9 mouse cellular contexts compared by ENCODE assay signal in the genomic region with DNA sequence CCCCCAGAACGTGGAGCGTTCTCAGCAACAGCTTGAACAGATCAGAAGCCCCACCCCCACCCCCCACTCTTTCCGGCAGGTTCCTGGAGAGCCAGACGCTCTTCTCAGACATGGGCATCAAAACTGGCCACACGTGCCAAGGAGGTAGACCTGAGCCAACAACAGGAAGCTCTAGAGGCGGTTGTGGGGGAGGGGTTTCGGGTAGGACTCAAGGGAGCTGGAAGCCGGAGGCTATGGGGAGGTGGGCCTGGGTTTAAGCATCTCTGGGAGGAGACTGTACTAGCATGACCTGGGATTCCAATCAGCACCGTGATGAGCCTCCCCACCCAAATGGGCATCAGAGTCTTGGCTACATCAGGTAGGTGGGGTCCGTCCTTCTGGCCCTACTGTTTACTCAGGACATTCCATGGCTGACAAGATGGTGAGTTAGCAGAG. TPM values are rescaled to one million over a fixed set of nuclear protein-coding genes. Genes with fewer than 3 reads are reported as not detected.
A peak's percentile ranks its signal among the peaks of the same experiment; 100 is the strongest.
DNase-seq lines count a peak whose midpoint lies in the region; ATAC-seq and TF ChIP-seq lines count a peak whose summit lies in the region.
"Had no signal": no experiment of that assay in that cellular context is flagged by ENCODE, and none has a peak within 500 bp of the region (broad histone marks: within the 10 kb centered on the region; RNA-seq: fewer than 3 reads in every experiment).

No protein-coding gene starts in this region.

- no peak for TF ChIP-seq POLR2A in embryonic fibroblast, embryonic 13.5 days (IDR thresholded peaks at IDR 0.05; ENCODE audit: low read depth, low read length)

- no peak overlapping the region for H3K4me2 ChIP-seq in midbrain, postnatal 0 days (ENCODE audit: low read depth, low read length, poor library complexity, severe bottlenecking)
- no peak overlapping the region for H3K4me2 ChIP-seq in midbrain, embryonic 11.5 days
- no peak overlapping the region for H3K4me2 ChIP-seq in lung, postnatal 0 days (replicated peaks; ENCODE audit: low read depth, low read length)

- H3K27me3 ChIP-seq in midbrain, postnatal 0 days (ENCODE audit: insufficient read depth, low read length): no peaks in the 10 kb centered on the region; the same call in 1 of the 2 replicates
- no peaks in the 10 kb centered on the region for H3K27me3 ChIP-seq in midbrain, embryonic 11.5 days (ENCODE audit: control insufficient read depth, insufficient read depth, low read length)
- no peaks in the 10 kb centered on the region for H3K27me3 ChIP-seq in lung, postnatal 0 days (replicated peaks; ENCODE audit: insufficient read depth, low read length)

- DNase-seq in midbrain, postnatal 0 days (ENCODE audit: low spot score): peak; percentile 37
- DNase-seq in midbrain, embryonic 11.5 days (ENCODE audit: low spot score, missing footprints): no peak
- DNase-seq in NIH3T3 (ENCODE audit: low read depth): peak; percentile 81
- DNase-seq in lung, postnatal 0 days (ENCODE audit: low spot score): peak; percentile 78
- no peak for DNase-seq in embryo, embryonic 10.5 days (ENCODE audit: low spot score)
- DNase-seq in frontal cortex, adult 2 months (ENCODE audit: extremely low spot score in 1 of 2, low spot score in 1 of 2): no peak
- DNase-seq in cerebellum, adult 8-10 months: no peak

- H3K27ac ChIP-seq in midbrain, postnatal 0 days (ENCODE audit: low read depth, low read length): no peak overlapping the region
- H3K27ac ChIP-seq in midbrain, embryonic 11.5 days (ENCODE audit: low read depth, low read length): no peak overlapping the region
- H3K27ac ChIP-seq in embryonic fibroblast, embryonic 13.5 days (ENCODE audit: insufficient read depth, low read length): peak overlapping the region; percentile 83
- peak overlapping the region; percentile 75 for H3K27ac ChIP-seq in lung, postnatal 0 days (ENCODE audit: low read length)

- TF ChIP-seq EP300 in lung, postnatal 0 days (IDR thresholded peaks at IDR 0.05): peak; percentile 66

- H3K9me3 ChIP-seq in midbrain, postnatal 0 days (ENCODE audit: low read length): no peaks in the 10 kb centered on the region
- no peaks in the 10 kb centered on the region for H3K9me3 ChIP-seq in midbrain, embryonic 11.5 days (ENCODE audit: control insufficient read depth, low read length)
- no peaks in the 10 kb centered on the region for H3K9me3 ChIP-seq in lung, postnatal 0 days (ENCODE audit: low read length)

- H3K36me3 ChIP-seq in midbrain, postnatal 0 days (ENCODE audit: insufficient read depth, low read length): no peaks in the 10 kb centered on the region
- H3K36me3 ChIP-seq in midbrain, embryonic 11.5 days (ENCODE audit: control insufficient read depth, insufficient read depth, low read length): no peaks in the 10 kb centered on the region
- H3K36me3 ChIP-seq in lung, postnatal 0 days (ENCODE audit: insufficient read depth, low read length): no peaks in the 10 kb centered on the region

- no peak for TF ChIP-seq CTCF in midbrain, postnatal 0 days (IDR thresholded peaks at IDR 0.05)
- no peak for TF ChIP-seq CTCF in embryonic fibroblast, embryonic 13.5 days (IDR thresholded peaks at IDR 0.05; ENCODE audit: borderline replicate concordance, insufficient read depth, low read length)
- TF ChIP-seq CTCF in lung, postnatal 0 days (IDR thresholded peaks at IDR 0.05): no peak

- WGBS in midbrain, postnatal 0 days: 80% methylated on average over 10 of the region's 10 CpGs
- 80% methylated on average over 10 of the region's 10 CpGs for WGBS in midbrain, embryonic 11.5 days
- 18% methylated on average over 10 of the region's 10 CpGs for WGBS in lung, postnatal 0 days

- peaks cover 7% of the 10 kb centered on the region; the same call in 1 of the 2 replicates for H3K4me1 ChIP-seq in midbrain, postnatal 0 days (ENCODE audit: insufficient read depth, low read length)
- no peaks in the 10 kb centered on the region; the same call in 1 of the 2 replicates for H3K4me1 ChIP-seq in midbrain, embryonic 11.5 days (ENCODE audit: control insufficient read depth, insufficient read depth, low read length)
- H3K4me1 ChIP-seq in embryonic fibroblast, embryonic 13.5 days (ENCODE audit: control insufficient read depth, insufficient read depth, low read length): peaks cover 42% of the 10 kb centered on the region
- H3K4me1 ChIP-seq in lung, postnatal 0 days (ENCODE audit: insufficient read depth, low read depth, low read length): peaks cover 29% of the 10 kb centered on the region; the same call in 1 of the 2 replicates

- H3K9ac ChIP-seq in midbrain, postnatal 0 days (replicated peaks; ENCODE audit: low read length, poor library complexity, severe bottlenecking): no peak overlapping the region
- H3K9ac ChIP-seq in midbrain, embryonic 11.5 days (ENCODE audit: low read length): no peak overlapping the region
- H3K9ac ChIP-seq in lung, postnatal 0 days (replicated peaks; ENCODE audit: low read depth): no peak overlapping the region

- H3K4me3 ChIP-seq in midbrain, postnatal 0 days (ENCODE audit: low read depth, low read length): no peak overlapping the region
- no peak overlapping the region for H3K4me3 ChIP-seq in midbrain, embryonic 11.5 days (ENCODE audit: low read depth, low read length)
- no peak overlapping the region for H3K4me3 ChIP-seq in embryonic fibroblast, embryonic 13.5 days (ENCODE audit: insufficient read depth, low read length)
- H3K4me3 ChIP-seq in lung, postnatal 0 days (ENCODE audit: low read depth, low read length): no peak overlapping the region

- no peak for ATAC-seq in midbrain, postnatal 0 days (ENCODE audit: low FRiP score)
- no peak for ATAC-seq in midbrain, embryonic 11.5 days (ENCODE audit: low FRiP score)
- peak; percentile 57 for ATAC-seq in lung, postnatal 0 days

RNA-seq across cellular contexts. Expression of a gene that starts 5.4 kb away (rescaled TPM):
- 212 and 217 TPM in 2 replicates for total RNA-seq in midbrain, postnatal 0 days (2014; rRNA removed)
- polyA plus RNA-seq in midbrain, postnatal 0 days (2015; fragmentation: Nextera tagmentation; extraction: Ambion mirVana): 129 and 140 TPM in 2 replicates
- polyA plus RNA-seq in midbrain, embryonic 11.5 days (2014; fragmentation: Nextera tagmentation; extraction: Ambion mirVana): 40.1 and 42.8 TPM in 2 replicates
- polyA plus RNA-seq in embryonic fibroblast, embryonic 13.5 days (2011; ENCODE audit: insufficient read length, low read depth, missing spikeins): 967 and 1,083 TPM in 2 replicates
- 105 and 107 TPM in 2 replicates for polyA plus RNA-seq in lung, postnatal 0 days (2015; fragmentation: Nextera tagmentation; extraction: Ambion mirVana)
- polyA plus RNA-seq in frontal cortex, adult 2 months (2012; rRNA removed): 192 and 218 TPM in 2 replicates

RNA-seq across cellular contexts. Expression of a gene that starts 18.6 kb away (rescaled TPM):
- 0.16 and 0.71 TPM in 2 replicates for total RNA-seq in midbrain, postnatal 0 days (2014; rRNA removed)
- polyA plus RNA-seq in midbrain, postnatal 0 days (2015; fragmentation: Nextera tagmentation; extraction: Ambion mirVana): 0.13 and 0.22 TPM in 2 replicates
- 0.23 and 0.40 TPM in 2 replicates for polyA plus RNA-seq in midbrain, embryonic 11.5 days (2014; fragmentation: Nextera tagmentation; extraction: Ambion mirVana)
- 5.2 and 6.1 TPM in 2 replicates for polyA plus RNA-seq in embryonic fibroblast, embryonic 13.5 days (2011; ENCODE audit: insufficient read length, low read depth, missing spikeins)
- polyA plus RNA-seq in lung, postnatal 0 days (2015; fragmentation: Nextera tagmentation; extraction: Ambion mirVana): 0.44 and 0.88 TPM in 2 replicates
- polyA plus RNA-seq in frontal cortex, adult 2 months (2012; rRNA removed): 0.52 and 0.76 TPM in 2 replicates
- total RNA-seq: common myeloid progenitor, adult 5-6 weeks had no signal

RNA-seq across cellular contexts. Expression of a gene that starts 41.0 kb away (rescaled TPM):
- 17.4 and 19.0 TPM in 2 replicates for total RNA-seq in midbrain, postnatal 0 days (2014; rRNA removed)
- 14.2 and 14.9 TPM in 2 replicates for polyA plus RNA-seq in midbrain, postnatal 0 days (2015; fragmentation: Nextera tagmentation; extraction: Ambion mirVana)
- polyA plus RNA-seq in midbrain, embryonic 11.5 days (2014; fragmentation: Nextera tagmentation; extraction: Ambion mirVana): 1.7 and 1.8 TPM in 2 replicates
- 116 and 144 TPM in 2 replicates for polyA plus RNA-seq in embryonic fibroblast, embryonic 13.5 days (2011; ENCODE audit: insufficient read length, low read depth, missing spikeins)
- polyA plus RNA-seq in lung, postnatal 0 days (2015; fragmentation: Nextera tagmentation; extraction: Ambion mirVana): 30.8 and 44.3 TPM in 2 replicates
- polyA plus RNA-seq in frontal cortex, adult 2 months (2012; rRNA removed): 38.5 and 52.4 TPM in 2 replicates

RNA-seq across cellular contexts. Expression of a gene that starts 58.0 kb away (rescaled TPM):
- 51.5 and 55.3 TPM in 2 replicates for total RNA-seq in midbrain, postnatal 0 days (2014; rRNA removed)
- polyA plus RNA-seq in midbrain, postnatal 0 days (2015; fragmentation: Nextera tagmentation; extraction: Ambion mirVana): 30.0 and 32.2 TPM in 2 replicates
- 19.4 and 21.7 TPM in 2 replicates for polyA plus RNA-seq in midbrain, embryonic 11.5 days (2014; fragmentation: Nextera tagmentation; extraction: Ambion mirVana)
- polyA plus RNA-seq in embryonic fibroblast, embryonic 13.5 days (2011; ENCODE audit: insufficient read length, low read depth, missing spikeins): 28.2 and 29.9 TPM in 2 replicates
- polyA plus RNA-seq in lung, postnatal 0 days (2015; fragmentation: Nextera tagmentation; extraction: Ambion mirVana): 21.3 and 22.5 TPM in 2 replicates
- polyA plus RNA-seq in frontal cortex, adult 2 months (2012; rRNA removed): 38.3 and 40.2 TPM in 2 replicates

Comparison
In these comparisons a context has a peak if more than half of its experiments do, and no peak if none do; other contexts are left out.
1. DNase-seq: peak in midbrain, postnatal 0 days (single experiment), NIH3T3 (single experiment) and lung, postnatal 0 days (single experiment); none in midbrain, embryonic 11.5 days (single experiment), embryo, embryonic 10.5 days (single experiment), frontal cortex, adult 2 months (0 of 2) and cerebellum, adult 8-10 months (single experiment).
2. H3K27ac ChIP-seq: peak in embryonic fibroblast, embryonic 13.5 days (single experiment) and lung, postnatal 0 days (single experiment); none in midbrain, postnatal 0 days (single experiment) and midbrain, embryonic 11.5 days (single experiment).